Mouse (Mus musculus) cerebellum, adult (tissue): ENCODE data around the gene Cyba.

Source experiments
- ATAC-seq: cut with Nextera tagmentation; 2 replicates; pipeline ENCODE4 v1.9.2; 2017; ENCODE audit warnings: mild to moderate bottlenecking, moderate library complexity, mixed read lengths; ENCODE audit not compliant: insufficient number of reproducible peaks, low FRiP score, low TSS enrichment

The Cyba gene

DNA sequence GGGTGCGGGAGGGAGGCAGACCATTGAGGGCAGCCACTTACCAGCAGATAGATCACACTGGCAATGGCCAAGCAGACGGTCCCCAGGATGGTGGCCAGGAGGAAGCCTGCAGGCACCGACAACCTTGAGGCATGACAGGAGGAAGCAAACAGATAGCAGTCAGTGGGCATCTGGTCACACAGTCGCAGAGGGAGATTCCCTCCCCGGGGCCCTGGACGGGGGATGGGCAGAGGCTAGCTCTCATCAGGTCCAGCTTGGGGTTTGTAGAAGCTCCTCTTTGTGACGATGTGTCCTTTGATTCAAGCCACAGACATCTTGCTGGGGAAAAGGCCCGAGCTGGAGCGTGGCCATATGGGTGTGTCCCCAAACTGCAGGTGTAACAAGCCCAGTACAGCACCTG is 6.6 kb downstream of the Cyba start:
- no peak for ATAC-seq

DNA sequence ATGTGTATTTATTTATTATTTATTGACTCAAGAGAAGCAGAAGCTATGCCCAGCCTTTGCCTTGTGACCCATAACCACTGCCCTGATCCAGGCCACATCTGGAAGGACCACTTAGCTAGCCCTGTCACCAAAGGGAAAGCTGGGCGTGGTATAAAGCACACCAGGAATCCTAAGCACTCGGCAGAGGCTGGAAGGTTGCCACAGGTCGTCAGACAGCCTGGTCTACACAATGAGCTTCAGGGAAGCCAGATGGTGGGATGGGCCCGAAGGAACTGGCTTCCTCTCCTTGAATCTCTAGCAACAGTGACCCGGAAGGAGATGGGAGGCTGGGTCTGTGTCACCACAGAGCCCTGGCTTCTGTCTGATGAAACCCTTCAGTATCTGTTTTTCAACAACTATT is 9.1 kb downstream of the Cyba start:
- no peak for ATAC-seq

DNA sequence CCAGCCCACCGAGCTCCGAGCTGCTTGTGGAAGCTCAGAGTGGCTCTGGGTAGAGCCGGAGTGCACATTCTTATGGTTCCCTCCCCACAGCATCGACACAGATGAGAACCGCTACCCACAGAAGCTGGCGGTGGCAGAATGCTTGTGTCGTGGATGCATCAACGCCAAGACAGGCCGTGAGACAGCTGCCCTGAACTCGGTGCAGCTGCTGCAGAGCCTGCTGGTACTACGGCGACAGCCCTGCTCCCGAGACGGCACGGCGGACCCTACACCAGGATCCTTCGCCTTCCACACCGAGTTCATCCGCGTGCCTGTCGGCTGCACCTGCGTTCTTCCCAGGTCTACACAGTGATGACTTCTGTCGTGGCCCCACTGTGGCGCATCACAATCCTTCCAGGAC is 9.5 kb downstream of the Cyba start:
- no peak for ATAC-seq

DNA sequence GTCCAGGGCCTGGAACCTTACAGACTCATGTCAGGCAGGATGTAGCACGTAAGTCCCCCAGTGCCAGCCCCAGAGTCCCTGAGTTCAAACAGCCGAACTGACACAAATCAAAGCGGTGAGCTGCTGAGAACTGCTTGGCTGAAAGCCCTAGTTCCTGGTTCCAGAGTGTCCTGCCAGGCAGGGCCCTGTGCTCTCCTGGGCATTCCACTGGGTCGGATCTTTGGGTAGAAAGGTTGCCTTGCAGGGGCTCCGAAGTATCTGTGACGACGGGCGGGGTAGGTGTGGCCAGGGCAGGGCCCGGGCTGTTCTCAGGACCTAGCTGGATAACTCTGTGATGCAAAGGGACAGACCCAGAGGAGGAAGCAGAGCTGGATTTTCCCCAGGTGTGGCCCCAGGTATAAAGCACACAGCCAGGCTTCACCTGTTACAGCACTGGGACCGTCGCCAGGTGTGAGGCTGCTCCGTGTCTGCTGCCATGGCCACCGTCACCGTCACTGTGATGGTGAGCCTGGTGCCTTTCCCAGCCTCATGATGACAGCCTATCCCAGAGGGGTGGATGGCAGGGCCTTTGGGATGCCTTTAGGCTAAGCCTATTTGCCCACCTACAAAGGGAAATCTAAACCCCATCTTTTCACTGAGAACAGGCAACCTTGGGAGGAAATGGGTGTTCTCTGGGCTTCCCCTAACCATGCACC is 11.2 kb downstream of the Cyba start, which contains the start of gene Il17c:
Gene Il17c, plus strand, starts transcription at position 645 of the 695 bp plus-strand sequence.
- no peak for ATAC-seq

DNA sequence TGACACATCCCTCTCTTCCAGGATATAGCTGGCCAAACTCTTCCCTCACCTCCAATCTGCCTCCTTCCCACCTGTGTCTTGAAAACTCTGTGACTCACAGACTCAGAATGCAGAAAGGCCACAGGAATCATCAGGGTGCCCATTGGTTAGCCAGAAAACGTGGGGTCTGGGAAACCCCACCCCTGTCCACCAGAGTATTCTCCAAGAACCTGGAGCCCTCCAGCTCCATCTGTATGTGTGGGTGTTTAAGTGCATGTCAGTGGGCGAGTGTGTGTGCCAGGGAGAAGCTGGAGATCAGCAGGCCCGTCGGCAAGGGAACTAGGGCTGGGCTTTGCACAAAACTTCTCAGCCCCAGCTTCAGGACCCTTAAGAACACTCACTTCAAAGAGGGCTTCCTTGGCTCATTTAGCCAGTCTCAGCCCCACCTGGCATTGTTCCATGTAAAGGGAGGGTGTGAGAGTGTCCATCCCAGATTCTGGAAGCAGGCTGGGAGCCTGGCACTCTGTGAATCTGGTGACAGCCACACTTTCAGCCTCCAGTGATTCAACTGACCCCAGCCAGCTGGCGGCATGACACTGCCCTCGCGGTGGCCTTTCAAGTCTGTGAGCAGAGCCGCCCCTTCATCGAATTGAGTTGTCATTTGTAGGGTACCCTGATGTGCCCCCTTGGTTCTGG is 12.7 kb downstream of the Cyba start:
- ATAC-seq, result no peak

DNA sequence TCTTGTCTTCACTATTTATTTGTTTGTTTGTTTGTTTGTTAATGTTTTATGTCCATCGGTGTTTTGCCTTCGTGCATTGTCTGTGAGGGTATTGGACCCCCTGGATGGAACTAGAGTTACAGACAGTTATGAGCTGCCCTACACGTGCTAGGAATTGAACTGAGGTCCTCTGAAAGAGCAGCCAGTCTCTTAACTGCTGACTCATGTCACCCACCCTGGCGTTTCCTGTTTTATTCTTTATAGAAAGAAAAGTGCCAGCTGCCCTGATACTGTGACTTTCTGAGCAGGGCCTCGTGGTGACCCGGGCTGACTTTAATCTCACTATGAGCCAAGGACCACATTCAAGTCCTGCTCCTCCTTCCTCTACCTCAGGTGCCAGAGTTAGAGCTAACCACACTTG is 17.2 kb downstream of the Cyba start:
- ATAC-seq, result no peak

DNA sequence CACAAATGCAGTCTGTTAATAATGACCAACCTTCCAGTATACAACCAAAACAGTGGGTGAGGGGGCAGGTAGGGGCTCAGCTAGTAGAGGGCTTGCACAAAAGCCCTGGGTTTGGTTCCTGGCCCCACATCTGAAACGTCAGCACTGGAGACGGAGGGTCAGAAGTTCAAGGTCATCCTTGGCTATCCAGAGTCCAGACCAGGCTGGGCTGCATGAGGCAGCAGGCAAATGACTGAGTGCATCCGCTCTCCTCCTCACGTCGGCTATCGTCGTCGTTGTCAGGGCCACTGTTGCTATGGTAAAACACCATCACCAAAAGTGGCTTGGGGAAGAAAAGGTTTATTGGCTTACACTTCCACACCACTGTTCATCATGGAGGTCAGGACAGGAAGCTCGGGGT is 18.4 kb downstream of the Cyba start:
- ATAC-seq, result no peak

DNA sequence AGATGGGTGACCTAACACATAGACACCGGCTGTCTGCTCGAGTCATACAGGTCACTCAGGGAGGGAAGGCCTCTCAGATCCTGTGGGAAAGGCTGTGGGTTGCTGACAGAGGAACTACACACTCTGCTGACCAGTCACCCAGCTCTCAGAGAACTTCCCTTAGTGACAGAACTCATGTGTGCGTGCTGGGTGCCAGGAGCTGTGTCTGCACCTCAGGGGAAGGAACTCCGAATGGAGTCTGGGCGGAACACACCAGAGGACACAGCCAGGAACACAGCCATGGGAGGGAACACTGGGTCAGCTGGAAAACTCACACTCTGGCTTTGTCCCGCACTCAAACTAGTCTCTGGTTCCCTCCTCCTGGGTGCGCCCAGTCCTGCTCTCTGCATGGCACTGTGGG is 25.1 kb downstream of the Cyba start:
- ATAC-seq, result no peak

DNA sequence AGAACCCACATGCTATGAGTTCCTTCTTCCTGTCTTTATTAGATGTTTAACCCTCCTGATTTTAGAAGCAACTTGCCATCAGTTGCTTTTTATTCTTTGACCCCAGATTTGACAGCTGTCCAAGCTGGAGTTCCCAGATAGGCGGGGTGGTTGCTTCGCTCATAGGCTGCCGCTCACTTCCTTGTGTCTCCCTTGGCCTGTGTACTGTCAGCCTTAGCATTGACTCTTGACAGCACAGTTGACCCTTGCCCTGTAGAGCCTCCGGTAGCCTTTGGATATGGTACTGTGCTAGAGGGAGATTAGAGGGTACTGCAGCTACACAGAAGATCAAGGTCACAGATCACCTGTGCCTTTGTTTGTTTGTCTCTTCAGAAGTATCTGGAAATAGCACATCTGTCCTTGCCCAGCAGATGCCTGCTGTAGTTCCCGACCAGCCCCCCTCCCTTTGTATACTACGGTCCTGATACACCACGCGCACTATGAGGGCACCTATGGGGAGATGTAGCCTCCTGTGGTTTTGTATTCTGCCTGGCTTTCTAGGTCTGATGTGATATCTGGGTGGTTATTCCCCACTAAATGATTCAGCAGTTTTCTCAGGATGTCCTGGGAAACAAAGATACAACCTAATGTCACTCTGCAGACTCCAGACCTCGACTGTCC is 27.5 kb downstream of the Cyba start:
- no peak for ATAC-seq

DNA sequence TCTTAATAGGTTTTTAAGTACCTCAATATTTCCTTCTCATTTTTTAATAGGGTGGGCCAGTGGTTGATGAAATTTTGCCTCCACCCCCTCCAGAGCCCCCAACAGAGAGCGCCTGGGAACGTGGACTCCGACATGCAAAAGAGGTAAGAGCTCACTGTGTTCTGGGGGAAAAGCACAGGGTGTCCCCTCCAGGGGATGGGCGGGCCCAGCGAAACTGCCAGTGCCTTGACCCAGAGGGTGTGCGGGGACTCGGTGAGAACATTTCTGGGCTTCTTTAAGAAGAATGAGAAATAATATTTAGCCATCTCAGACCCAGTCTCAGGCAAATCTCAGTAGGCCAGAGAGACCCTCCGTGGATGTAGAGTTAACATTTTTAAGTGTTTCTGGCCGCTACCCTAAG is 34.5 kb downstream of the Cyba start:
- ATAC-seq, result no peak

DNA sequence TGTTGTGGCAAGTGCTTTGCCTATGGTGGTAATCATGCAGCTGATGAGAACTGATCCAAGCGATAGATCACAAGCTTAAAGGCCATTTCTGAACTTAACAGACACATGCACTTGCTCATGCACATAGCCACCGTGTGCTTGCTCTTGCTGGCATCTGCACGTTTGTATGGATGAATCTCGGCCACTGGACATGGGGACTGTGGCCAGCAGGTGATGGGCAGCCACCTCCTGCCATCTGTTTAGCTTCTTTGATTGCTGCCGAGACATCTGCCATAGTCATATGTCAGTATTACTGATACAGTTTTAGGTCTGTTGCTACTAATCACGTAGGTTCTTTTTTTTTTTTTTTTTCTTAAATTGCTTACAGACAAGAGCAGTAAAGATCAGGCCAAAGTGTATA is 37.4 kb downstream of the Cyba start:
- peak; percentile 66; the same call in 1 of the 2 replicates for ATAC-seq

DNA sequence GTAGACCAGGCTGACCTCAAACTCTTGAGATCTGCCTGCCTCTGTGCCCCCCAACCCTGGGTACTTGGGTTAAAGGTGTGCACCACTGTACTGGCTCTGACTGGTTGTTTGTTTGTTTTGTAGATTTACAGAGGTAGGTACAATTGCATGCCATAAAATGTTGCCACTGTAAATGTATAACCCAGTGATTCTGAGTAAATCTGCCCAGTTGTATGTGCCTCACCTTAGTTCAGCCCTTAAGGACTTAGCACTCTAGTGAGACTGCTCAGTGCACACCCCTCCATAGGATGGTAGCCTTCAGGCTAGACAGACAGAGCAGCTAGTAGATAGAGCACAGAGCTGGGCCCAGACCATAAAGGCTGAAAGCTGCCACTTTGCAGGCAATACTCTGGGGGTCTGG is 39.0 kb downstream of the Cyba start:
- no peak for ATAC-seq

DNA sequence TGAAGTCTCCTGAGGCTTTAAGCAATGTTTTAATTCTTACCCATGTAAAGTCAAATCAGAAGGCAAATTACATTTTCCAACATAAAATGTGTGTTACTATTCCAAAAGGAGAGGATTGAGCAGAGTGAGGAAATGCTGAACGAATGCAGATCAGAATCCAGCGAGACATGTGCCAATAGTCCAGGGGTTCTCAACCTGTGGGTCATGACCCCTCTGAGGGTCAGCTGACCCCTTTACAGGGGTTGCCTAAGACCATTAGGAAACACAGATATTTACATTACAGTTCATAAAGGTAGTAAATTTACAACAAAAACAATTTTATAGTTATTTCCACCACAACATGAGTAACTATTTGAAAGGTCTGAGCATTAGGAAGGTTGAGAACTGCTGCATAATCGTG is 42.0 kb downstream of the Cyba start:
- ATAC-seq, result no peak

DNA sequence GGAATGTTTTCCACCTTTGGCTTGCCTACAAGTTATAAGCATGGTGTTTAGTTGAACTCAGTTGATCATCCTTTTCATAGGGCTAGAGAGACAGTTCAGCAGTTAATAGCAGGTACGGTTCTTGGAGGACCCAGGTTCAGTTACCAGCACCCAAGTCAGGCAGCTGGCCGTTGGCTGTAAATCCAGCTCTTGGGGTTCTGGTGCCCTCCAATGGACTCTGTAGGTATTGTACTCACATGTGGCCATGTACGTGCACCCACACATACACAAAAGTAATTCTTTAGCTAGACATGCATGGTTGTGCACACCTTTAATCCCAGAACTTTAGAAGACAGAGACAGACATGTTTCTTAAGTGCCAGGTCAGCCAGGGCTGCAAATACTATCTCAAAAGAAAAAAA is 43.4 kb downstream of the Cyba start:
- no peak for ATAC-seq

DNA sequence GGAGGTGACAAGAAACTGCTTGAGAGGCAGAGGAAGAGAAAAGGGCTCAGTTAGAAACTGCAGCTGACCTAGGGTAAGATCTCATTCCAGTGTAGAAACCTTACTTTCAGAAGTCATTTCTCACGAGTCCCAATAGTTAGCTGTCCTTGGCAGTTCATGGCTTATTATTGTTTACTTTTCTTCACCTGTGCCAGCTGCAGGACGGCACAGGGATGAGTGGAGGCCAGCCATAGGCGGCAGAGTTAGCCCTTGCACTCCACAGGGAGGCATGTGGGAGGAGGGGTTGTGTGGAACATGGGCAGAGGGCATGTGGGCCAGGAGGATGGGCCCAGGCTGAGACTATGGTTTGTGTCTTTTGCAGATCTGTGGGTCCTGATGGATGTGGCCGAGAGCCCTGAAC is 49.7 kb downstream of the Cyba start:
- no peak for ATAC-seq

DNA sequence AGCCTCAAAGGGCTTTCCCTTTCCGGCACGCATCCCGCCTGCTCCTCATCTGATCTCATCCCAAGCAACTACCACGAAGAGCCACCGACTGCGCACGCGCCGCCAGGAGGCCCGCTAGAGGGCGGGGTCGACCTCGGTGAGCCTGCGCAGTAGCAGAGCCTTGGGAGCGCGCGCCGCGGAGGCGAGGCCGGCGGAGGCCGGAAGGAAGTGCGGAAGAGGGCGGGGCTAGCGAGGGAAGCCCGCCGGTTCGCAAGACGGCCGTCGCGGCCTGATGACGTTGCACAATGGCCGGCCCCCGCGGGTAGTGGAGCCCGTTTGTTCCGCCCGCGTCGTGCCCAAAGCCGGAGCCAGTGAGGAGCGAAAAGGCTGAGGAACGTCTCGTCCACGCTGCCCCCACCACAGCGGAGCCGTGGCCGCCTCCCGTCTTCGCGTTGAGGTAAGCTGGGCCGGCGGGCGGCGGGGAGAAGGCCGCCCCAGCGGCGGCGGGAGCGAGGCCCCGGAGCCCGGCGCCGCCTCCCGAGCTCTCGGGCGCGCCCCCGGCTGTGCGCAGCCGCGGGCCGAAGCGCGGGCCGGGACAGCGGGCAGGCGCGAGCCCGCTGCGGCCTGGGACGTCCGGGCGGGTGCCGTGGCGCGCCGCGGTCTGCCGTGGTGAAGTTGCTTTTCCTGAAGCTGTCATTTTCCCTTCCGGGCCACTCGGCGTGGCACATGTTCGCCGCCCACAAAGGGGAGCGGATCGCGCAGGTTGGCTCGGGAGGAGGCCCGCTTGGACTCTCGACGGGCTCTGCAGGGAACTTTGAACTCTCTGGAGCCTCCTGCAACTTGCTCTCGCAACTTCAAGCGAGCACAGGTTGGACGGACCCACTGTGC is 56.1 kb downstream of the Cyba start, which contains the start of gene Zc3h18:
Gene Zc3h18, plus strand, starts transcription at position 245 of the 867 bp plus-strand sequence.
- peak; percentile 87 for ATAC-seq

DNA sequence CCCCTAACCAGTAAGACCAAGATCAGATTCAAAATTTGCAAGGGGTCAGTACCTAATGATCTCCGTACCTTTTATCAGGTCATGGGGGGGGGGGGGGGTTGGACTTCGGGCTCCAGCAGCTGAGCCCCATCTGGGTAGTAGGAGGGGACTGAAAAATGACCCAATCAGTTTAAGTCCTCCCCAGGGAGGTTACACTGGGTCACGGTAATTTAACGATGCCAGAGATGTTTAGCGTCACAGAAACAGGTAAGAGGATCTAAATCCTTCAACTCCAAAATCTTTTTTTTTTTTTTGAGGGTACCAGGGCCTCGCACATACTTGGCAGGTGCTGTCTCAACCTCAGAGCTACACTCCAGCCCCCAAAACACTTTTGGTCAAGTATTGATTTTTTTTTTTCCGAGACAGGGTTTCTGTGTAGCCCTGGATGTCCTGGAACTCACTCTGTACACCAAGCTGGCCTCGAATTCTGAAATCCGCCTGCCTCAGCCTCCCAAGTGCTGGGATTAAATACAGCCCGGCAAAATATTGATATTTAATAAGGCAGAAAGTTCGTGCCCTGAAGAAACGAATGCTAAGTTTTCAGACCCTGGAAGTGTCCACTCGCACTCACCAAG is 56.9 kb downstream of the Cyba start:
- ATAC-seq, result no peak

DNA sequence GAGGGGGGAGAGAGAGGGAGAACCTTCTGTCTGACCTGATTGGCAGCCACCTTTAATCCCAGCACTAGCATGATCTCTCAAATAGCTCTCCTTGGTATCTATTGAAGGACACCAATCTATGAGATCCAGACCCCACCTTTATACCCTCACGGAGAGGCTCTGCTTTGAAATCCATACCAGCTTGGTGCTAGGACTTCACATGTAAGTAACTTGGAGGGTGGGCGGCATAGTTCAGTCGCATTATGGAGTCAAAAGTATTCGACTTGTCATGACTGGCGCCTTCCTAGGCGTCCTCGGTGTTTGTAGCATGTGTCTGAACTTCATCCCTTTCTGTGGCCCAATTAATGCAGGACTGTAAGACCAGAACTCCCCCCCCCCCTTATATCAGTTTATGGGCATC is 57.4 kb downstream of the Cyba start:
- no peak for ATAC-seq
